Mouse (Mus musculus): Measurements from ENCODE around the gene Brsk2. TPM values are rescaled to one million over a fixed set of nuclear protein-coding genes. Genes with fewer than 3 reads are reported as not detected.

Brsk2 gene
- polyA plus RNA-seq, 1 experiment from 2014 or later: 25.8 TPM

- Histone ChIP-seq H3K4me1 (ENCODE audit: control insufficient read depth, insufficient read depth, low read length) (no peaks in the 10 kb centered on the region), H3K4me3 (ENCODE audit: low read depth, low read length) (no peak overlapping the region), H3K4me2 (ENCODE audit: low read depth, low read length) (no peak overlapping the region), H3K27ac (ENCODE audit: low read depth, low read length) (no peak overlapping the region), H3K36me3 (ENCODE audit: control insufficient read depth, insufficient read depth, low read length) (no peaks in the 10 kb centered on the region), H3K9ac (replicated peaks; ENCODE audit: low read depth, low read length) (no peak overlapping the region), H3K9me3 (ENCODE audit: control insufficient read depth, low read length) (no peaks in the 10 kb centered on the region), H3K27me3 (ENCODE audit: control insufficient read depth, insufficient read depth, low read length) (no peaks in the 10 kb centered on the region)
- WGBS: 72% methylated on average over 10 of the region's 10 CpGs
- no peak for ATAC-seq (ENCODE audit: low read depth)
These were observed 20.9 kb upstream of the Brsk2 start for GRCm38 (mm10) chr7:141928642-141929041.

DNA sequence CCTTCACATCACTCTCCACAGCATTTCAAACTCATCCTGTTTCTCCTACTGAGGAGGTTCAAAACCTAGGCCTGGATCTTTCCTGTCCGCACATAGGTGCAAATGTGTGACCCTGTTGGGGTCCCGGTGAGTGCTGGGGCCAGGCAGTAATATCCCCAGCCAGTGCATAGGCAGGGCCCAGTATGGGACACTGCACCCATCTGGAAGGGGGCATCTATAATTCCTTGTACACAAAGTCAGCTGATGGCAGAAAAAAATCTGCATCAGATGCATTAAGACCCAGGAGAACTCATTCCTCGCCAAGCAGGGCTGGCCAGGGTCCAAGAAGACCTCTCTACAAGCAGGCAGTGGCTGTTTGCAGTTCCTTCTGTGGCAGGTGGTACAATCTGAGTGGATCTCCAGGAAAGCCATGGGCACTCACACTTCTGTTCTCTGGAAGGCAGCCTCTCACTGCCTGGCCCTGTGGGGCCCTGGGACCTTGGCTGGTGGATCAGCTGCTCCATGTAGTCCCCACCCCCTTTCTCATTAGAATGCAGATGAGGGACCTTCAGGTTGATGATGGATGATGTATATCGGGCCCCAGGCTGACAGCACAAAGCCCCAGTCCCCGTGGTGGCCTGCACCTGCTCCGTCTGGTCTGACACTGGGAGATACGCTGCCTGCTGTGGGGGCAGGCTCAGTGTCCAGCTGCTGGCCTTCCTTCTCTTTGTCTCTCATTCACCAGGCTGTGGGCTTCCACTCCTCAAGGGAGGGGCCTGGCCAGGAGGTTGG is 15.2 kb upstream of the Brsk2 start:
- no peaks in the 10 kb centered on the region for H3K9me3 ChIP-seq (ENCODE audit: control insufficient read depth, low read length)
- peak; percentile 92 for ATAC-seq (ENCODE audit: low read depth)
- no peaks in the 10 kb centered on the region for H3K4me1 ChIP-seq (ENCODE audit: control insufficient read depth, insufficient read depth, low read length)
- no peak overlapping the region for H3K4me3 ChIP-seq (ENCODE audit: low read depth, low read length)
- H3K27me3 ChIP-seq (ENCODE audit: control insufficient read depth, insufficient read depth, low read length): no peaks in the 10 kb centered on the region
- no peak overlapping the region for H3K9ac ChIP-seq (replicated peaks; ENCODE audit: low read depth, low read length)
- H3K27ac ChIP-seq (ENCODE audit: low read depth, low read length): peak overlapping the region; percentile 64
- no peak overlapping the region for H3K4me2 ChIP-seq (ENCODE audit: low read depth, low read length)
- H3K36me3 ChIP-seq (ENCODE audit: control insufficient read depth, insufficient read depth, low read length): no peaks in the 10 kb centered on the region
- WGBS: 29% methylated on average over 7 of the region's 7 CpGs

GRCm38 (mm10) chr7:141934951-141935350 is 14.6 kb upstream of the Brsk2 start:
- H3K27ac ChIP-seq (ENCODE audit: low read depth, low read length): peak overlapping the region; percentile 64

GRCm38 (mm10) chr7:141943444-141943843 is 6.1 kb upstream of the Brsk2 start:
- Histone ChIP-seq H3K4me2 (ENCODE audit: low read depth, low read length) (no peak overlapping the region), H3K27me3 (ENCODE audit: control insufficient read depth, insufficient read depth, low read length) (no peaks in the 10 kb centered on the region), H3K9ac (replicated peaks; ENCODE audit: low read depth, low read length) (no peak overlapping the region), H3K4me3 (ENCODE audit: low read depth, low read length) (no peak overlapping the region), H3K36me3 (ENCODE audit: control insufficient read depth, insufficient read depth, low read length) (no peaks in the 10 kb centered on the region), H3K4me1 (ENCODE audit: control insufficient read depth, insufficient read depth, low read length) (peaks cover 9% of the 10 kb centered on the region), H3K27ac (ENCODE audit: low read depth, low read length) (no peak overlapping the region), H3K9me3 (ENCODE audit: control insufficient read depth, low read length) (no peaks in the 10 kb centered on the region)
- ATAC-seq (ENCODE audit: low read depth): no peak
- 74% methylated on average over 5 of the region's 5 CpGs for WGBS

More at GRCm38 (mm10) chr7:141934951-141935350, 14.6 kb upstream of the Brsk2 start:
- Histone ChIP-seq H3K36me3 (ENCODE audit: control insufficient read depth, insufficient read depth, low read length) (no peaks in the 10 kb centered on the region), H3K9ac (replicated peaks; ENCODE audit: low read depth, low read length) (no peak overlapping the region), H3K4me1 (ENCODE audit: control insufficient read depth, insufficient read depth, low read length) (no peaks in the 10 kb centered on the region), H3K4me2 (ENCODE audit: low read depth, low read length) (no peak overlapping the region), H3K4me3 (ENCODE audit: low read depth, low read length) (no peak overlapping the region), H3K9me3 (ENCODE audit: control insufficient read depth, low read length) (no peaks in the 10 kb centered on the region), H3K27me3 (ENCODE audit: control insufficient read depth, insufficient read depth, low read length) (no peaks in the 10 kb centered on the region)
- WGBS: 71% methylated on average over 6 of the region's 6 CpGs
- no peak; the same call in 1 of the 2 replicates for ATAC-seq (ENCODE audit: low read depth)

- Histone ChIP-seq H3K27ac (ENCODE audit: low read depth, low read length) (peak overlapping the region; percentile 86), H3K27me3 (ENCODE audit: control insufficient read depth, insufficient read depth, low read length) (peaks cover 6% of the 10 kb centered on the region; the same call in 1 of the 2 replicates), H3K4me2 (ENCODE audit: low read depth, low read length) (peak overlapping the region; percentile 19; the same call in 1 of the 2 replicates), H3K4me1 (ENCODE audit: control insufficient read depth, insufficient read depth, low read length) (peaks cover 14% of the 10 kb centered on the region), H3K9me3 (ENCODE audit: control insufficient read depth, low read length) (no peaks in the 10 kb centered on the region), H3K36me3 (ENCODE audit: control insufficient read depth, insufficient read depth, low read length) (no peaks in the 10 kb centered on the region), H3K9ac (replicated peaks; ENCODE audit: low read depth, low read length) (peak overlapping the region; percentile 7), H3K4me3 (ENCODE audit: low read depth, low read length) (no peak overlapping the region)
- 8% methylated on average over 7 of the region's 7 CpGs for WGBS
- ATAC-seq (ENCODE audit: low read depth): peak; percentile 53; the same call in 1 of the 2 replicates
These were observed 3.6 kb upstream of the Brsk2 start for GRCm38 (mm10) chr7:141945927-141946326.

DNA sequence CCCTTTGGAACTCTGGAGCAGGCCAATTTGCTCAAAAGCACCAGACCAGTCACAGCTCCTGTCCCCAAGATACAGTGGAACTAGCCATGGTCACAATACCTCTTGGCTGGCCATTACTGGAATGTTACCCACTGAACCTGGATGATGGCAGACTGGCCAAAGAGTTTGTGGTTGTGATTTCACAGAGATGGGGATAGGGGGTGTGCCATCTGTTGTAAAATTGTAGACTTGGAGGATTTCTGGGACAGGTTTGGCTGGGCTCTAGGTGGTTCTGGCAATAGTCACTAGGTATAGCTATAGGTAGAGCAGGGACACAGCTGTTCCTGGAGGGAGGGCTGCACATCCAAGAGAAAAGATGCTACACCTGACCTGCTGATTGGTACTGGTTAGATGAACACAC is 2.0 kb upstream of the Brsk2 start:
- no peak for ATAC-seq (ENCODE audit: low read depth)
- H3K4me1 ChIP-seq (ENCODE audit: control insufficient read depth, insufficient read depth, low read length): peaks cover 25% of the 10 kb centered on the region
- peaks cover 6% of the 10 kb centered on the region; the same call in 1 of the 2 replicates for H3K27me3 ChIP-seq (ENCODE audit: control insufficient read depth, insufficient read depth, low read length)
- H3K4me3 ChIP-seq (ENCODE audit: low read depth, low read length): no peak overlapping the region
- H3K9me3 ChIP-seq (ENCODE audit: control insufficient read depth, low read length): no peaks in the 10 kb centered on the region
- no peak overlapping the region for H3K9ac ChIP-seq (replicated peaks; ENCODE audit: low read depth, low read length)
- H3K27ac ChIP-seq (ENCODE audit: low read depth, low read length): no peak overlapping the region
- H3K4me2 ChIP-seq (ENCODE audit: low read depth, low read length): no peak overlapping the region
- H3K36me3 ChIP-seq (ENCODE audit: control insufficient read depth, insufficient read depth, low read length): no peaks in the 10 kb centered on the region

- no peak overlapping the region for H3K9ac ChIP-seq (replicated peaks; ENCODE audit: low read depth, low read length)
- H3K4me2 ChIP-seq (ENCODE audit: low read depth, low read length): peak overlapping the region; percentile 91
- H3K27ac ChIP-seq (ENCODE audit: low read depth, low read length): no peak overlapping the region
- H3K4me3 ChIP-seq (ENCODE audit: low read depth, low read length): no peak overlapping the region
- H3K9me3 ChIP-seq (ENCODE audit: control insufficient read depth, low read length): no peaks in the 10 kb centered on the region
- H3K27me3 ChIP-seq (ENCODE audit: control insufficient read depth, insufficient read depth, low read length): peaks cover 6% of the 10 kb centered on the region; the same call in 1 of the 2 replicates
- WGBS: 44% methylated on average over 1 of the region's 1 CpGs
- peaks cover 27% of the 10 kb centered on the region for H3K4me1 ChIP-seq (ENCODE audit: control insufficient read depth, insufficient read depth, low read length)
- no peak for ATAC-seq (ENCODE audit: low read depth)
- no peaks in the 10 kb centered on the region for H3K36me3 ChIP-seq (ENCODE audit: control insufficient read depth, insufficient read depth, low read length)
These were observed 1.5 kb upstream of the Brsk2 start for GRCm38 (mm10) chr7:141948045-141948444.

DNA sequence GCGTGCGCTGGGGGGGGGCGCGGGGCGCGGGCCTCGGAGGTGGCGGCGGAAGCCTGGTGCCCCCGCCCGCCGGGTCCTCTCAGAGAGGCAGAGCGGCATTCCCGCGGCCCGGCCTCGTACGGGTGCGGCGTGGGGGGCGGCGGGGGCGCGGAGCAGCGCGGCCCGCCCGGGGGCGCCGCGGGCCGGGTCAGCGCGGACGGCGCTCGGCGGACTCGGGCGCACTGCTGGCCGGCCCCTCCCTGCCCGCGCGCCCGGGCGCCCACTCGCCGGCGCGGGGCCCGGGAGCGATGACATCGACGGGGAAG is 200 bp downstream of the Brsk2 start:
- no peaks in the 10 kb centered on the region for H3K9me3 ChIP-seq (ENCODE audit: control insufficient read depth, low read length)
- H3K27me3 ChIP-seq (ENCODE audit: control insufficient read depth, insufficient read depth, low read length): peaks cover 6% of the 10 kb centered on the region; the same call in 1 of the 2 replicates
- WGBS: under 1% methylated on average over 30 of the region's 54 CpGs
- peak overlapping the region; percentile 91 for H3K4me2 ChIP-seq (ENCODE audit: low read depth, low read length)
- no peaks in the 10 kb centered on the region for H3K36me3 ChIP-seq (ENCODE audit: control insufficient read depth, insufficient read depth, low read length)
- peak; percentile 30 for ATAC-seq (ENCODE audit: low read depth)
- H3K27ac ChIP-seq (ENCODE audit: low read depth, low read length): peak overlapping the region; percentile 98
- peak overlapping the region; percentile 98 for H3K9ac ChIP-seq (replicated peaks; ENCODE audit: low read depth, low read length)
- H3K4me3 ChIP-seq (ENCODE audit: low read depth, low read length): peak overlapping the region; percentile 89
- H3K4me1 ChIP-seq (ENCODE audit: control insufficient read depth, insufficient read depth, low read length): peaks cover 32% of the 10 kb centered on the region

DNA sequence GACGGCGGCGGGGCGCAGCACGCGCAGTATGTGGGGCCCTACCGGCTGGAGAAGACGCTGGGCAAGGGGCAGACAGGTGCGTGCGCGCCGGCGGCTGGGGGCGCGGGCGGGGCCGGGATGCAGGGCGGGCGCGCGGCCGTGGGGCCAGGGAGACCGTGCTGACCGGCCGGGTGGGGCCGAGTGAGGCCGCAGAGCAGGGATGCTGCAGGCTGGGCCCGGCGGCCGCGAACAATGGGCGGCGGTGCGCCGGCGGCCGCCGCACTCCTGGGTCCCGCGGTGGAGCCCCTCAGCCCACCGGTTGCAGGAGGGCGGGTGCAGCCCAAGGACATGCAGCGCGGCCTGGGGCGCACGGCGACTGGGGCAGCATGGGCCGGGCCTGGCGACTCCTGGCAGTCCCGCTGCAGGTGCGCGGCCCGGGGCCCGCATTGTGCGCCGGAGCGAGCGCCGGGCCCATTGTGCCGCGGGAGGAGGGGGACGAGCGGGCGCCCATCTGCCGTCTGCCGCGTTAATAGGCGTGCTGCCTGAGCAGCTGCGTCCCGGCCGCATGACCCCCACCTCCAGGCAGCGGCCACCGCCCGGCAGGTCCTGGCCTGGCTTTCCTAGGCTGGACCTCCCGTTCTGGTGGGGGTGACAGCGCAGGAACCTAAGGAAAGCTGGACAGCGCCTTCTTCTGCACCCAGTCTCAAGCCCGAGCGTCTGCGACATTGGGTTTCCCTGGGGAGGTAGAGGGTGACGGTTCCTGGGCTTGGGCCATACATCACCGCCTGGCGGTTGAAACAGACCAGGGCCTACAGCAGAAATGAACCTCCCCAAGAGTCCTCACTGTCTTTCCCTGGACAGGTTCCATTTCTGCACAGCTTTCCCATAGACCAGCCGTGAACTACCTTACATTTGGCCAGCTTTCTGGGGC is 808 bp downstream of the Brsk2 start:
- H3K4me3 ChIP-seq (ENCODE audit: low read depth, low read length): peak overlapping the region; percentile 89
- H3K9ac ChIP-seq (replicated peaks; ENCODE audit: low read depth, low read length): peak overlapping the region; percentile 98
- peak overlapping the region; percentile 98 for H3K27ac ChIP-seq (ENCODE audit: low read depth, low read length)
- peaks cover 6% of the 10 kb centered on the region; the same call in 1 of the 2 replicates for H3K27me3 ChIP-seq (ENCODE audit: control insufficient read depth, insufficient read depth, low read length)
- H3K36me3 ChIP-seq (ENCODE audit: control insufficient read depth, insufficient read depth, low read length): no peaks in the 10 kb centered on the region
- 1% methylated on average over 72 of the region's 84 CpGs for WGBS
- H3K4me2 ChIP-seq (ENCODE audit: low read depth, low read length): peak overlapping the region; percentile 91
- ATAC-seq (ENCODE audit: low read depth): peak; percentile 36
- H3K9me3 ChIP-seq (ENCODE audit: control insufficient read depth, low read length): no peaks in the 10 kb centered on the region
- H3K4me1 ChIP-seq (ENCODE audit: control insufficient read depth, insufficient read depth, low read length): peaks cover 37% of the 10 kb centered on the region

All from neural tube, embryonic 14.5 days (tissue).